Mouse (Mus musculus) cortical plate, adult 2 months (tissue): ENCODE results near the gene Cic.

Source experiments
- CTCF ChIP-seq: fragments of 200-500 bp; IDR thresholded peaks from 2 replicates; pipeline ENCODE4 v1.5.1; 2011; ENCODE audit warnings: mild to moderate bottlenecking, control low read depth, low read length; ENCODE audit not compliant: insufficient read depth; ENCODE audit errors: extremely low read depth
- POLR2A ChIP-seq: fragments of 200-500 bp; IDR thresholded peaks from 2 replicates; pipeline ENCODE4 v1.6.1; 2011; ENCODE audit warnings: mild to moderate bottlenecking, low read length, control low read depth; ENCODE audit not compliant: insufficient read depth; ENCODE audit errors: extremely low read depth

DNA sequence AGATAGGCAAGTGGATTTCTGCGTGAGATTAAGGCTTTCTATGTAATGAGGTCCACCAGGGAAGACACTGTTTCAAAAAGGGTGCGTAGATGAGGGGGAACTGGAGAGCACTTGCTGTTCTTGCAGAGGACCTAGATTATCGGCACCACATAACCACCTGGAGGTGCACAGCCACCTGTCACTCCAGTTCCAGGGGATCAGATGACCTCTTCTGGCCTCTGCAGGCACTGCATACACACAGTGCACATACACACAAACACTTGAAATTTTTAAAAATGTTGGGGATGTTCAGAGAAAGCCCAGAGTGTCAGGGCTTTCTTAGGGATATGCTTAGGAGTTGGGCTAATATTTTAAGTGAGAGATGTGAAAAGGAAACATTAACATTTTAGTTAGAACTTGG lies 22.4 kb downstream of the Cic start:
- TF ChIP-seq POLR2A, result no peak
- TF ChIP-seq CTCF, result no peak
